Mouse (Mus musculus): ENCODE data around the gene Tmem79. TPM values are rescaled to one million over a fixed set of nuclear protein-coding genes. Genes with fewer than 3 reads are reported as not detected.
A peak's percentile ranks its signal among the peaks of the same experiment; 100 is the strongest.
"Not testable (repeated sequence)": the region's sequence is repeated elsewhere in the genome, so short reads cannot be mapped to it uniquely, and the experiment has no call there.

Tmem79 gene
- total RNA-seq, 2 experiments from 2014 or later: 10.3 to 37.6 TPM

GRCm38 (mm10) chr3:88354396-88355165 is 18.6 kb upstream of the Tmem79 start:
- DNase-seq (ENCODE audit: low spot score in 2 of 2): peak in 1 of 2 experiments; percentile 25

GRCm38 (mm10) chr3:88352907-88353306 is 17.0 kb upstream of the Tmem79 start:
- DNase-seq (ENCODE audit: low spot score in 2 of 2): no peak

GRCm38 (mm10) chr3:88350732-88351131 is 14.8 kb upstream of the Tmem79 start:
- no peak for DNase-seq (ENCODE audit: low spot score in 2 of 2)

GRCm38 (mm10) chr3:88339006-88339405 is 3.1 kb upstream of the Tmem79 start:
- no peak for DNase-seq (ENCODE audit: low spot score in 2 of 2)

- DNase-seq (ENCODE audit: low spot score in 2 of 2): no peak
Measured at GRCm38 (mm10) chr3:88338316-88338715, 2.4 kb upstream of the Tmem79 start.

GRCm38 (mm10) chr3:88337367-88338020 is 1.5 kb upstream of the Tmem79 start:
- no peak for DNase-seq (ENCODE audit: low spot score in 2 of 2)

- peak in 1 of 2 experiments; percentile 33 for DNase-seq (ENCODE audit: low spot score in 2 of 2)
Measured at GRCm38 (mm10) chr3:88335436-88336053, 403 bp downstream of the Tmem79 start.

- no peak for DNase-seq (ENCODE audit: low spot score in 2 of 2)
Measured at GRCm38 (mm10) chr3:88334902-88335435, 979 bp downstream of the Tmem79 start.

GRCm38 (mm10) chr3:88334029-88334658 is 1.8 kb downstream of the Tmem79 start:
- no peak for DNase-seq (ENCODE audit: low spot score in 2 of 2)

- peak in 1 of 2 experiments; percentile 61 for DNase-seq (ENCODE audit: low spot score in 2 of 2)
Measured at GRCm38 (mm10) chr3:88331282-88331681, 4.7 kb downstream of the Tmem79 start.

GRCm38 (mm10) chr3:88328956-88329355 is 7.0 kb downstream of the Tmem79 start:
- no peak for DNase-seq (ENCODE audit: low spot score in 2 of 2)

GRCm38 (mm10) chr3:88324951-88325405 is 11.0 kb downstream of the Tmem79 start, which contains the start of gene Glmp:
Glmp (plus strand) TSS chr3:88325023.
- DNase-seq (ENCODE audit: low spot score in 2 of 2): peak; percentile 42 to 43

GRCm38 (mm10) chr3:88299172-88299571 is 36.8 kb downstream of the Tmem79 start:
- DNase-seq (ENCODE audit: low spot score in 2 of 2): no peak

GRCm38 (mm10) chr3:88297321-88297851 is 38.6 kb downstream of the Tmem79 start:
- DNase-seq (ENCODE audit: low spot score in 2 of 2): no peak

- peak; percentile 85 to 86 for DNase-seq (ENCODE audit: low spot score in 2 of 2)
Measured at GRCm38 (mm10) chr3:88296561-88297318, 39.2 kb downstream of the Tmem79 start, which contains the start of the genes Tsacc and Cct3. Tsacc (minus strand) TSS chr3:88296999. Cct3 (plus strand) TSS chr3:88297116.

- no peak for DNase-seq (ENCODE audit: low spot score in 2 of 2)
Measured at GRCm38 (mm10) chr3:88296110-88296560, 39.8 kb downstream of the Tmem79 start.

- not testable (repeated sequence) for DNase-seq (ENCODE audit: low spot score in 2 of 2)
Measured at GRCm38 (mm10) chr3:88295272-88295671, 40.7 kb downstream of the Tmem79 start.

- DNase-seq (ENCODE audit: low spot score in 2 of 2): peak in 1 of 2 experiments; percentile 27
Measured at GRCm38 (mm10) chr3:88291970-88292369, 44.0 kb downstream of the Tmem79 start.

GRCm38 (mm10) chr3:88288133-88288713 is 47.7 kb downstream of the Tmem79 start:
- DNase-seq (ENCODE audit: low spot score in 2 of 2): not testable (repeated sequence)
